ENCODE assay signal across 33 mouse cellular contexts in genomic region chr3:136773217-136773616, GRCm38 (mm10).
"Had no signal": no experiment of that assay in that cellular context is flagged by ENCODE, and none has a peak within 500 bp of the region (broad histone marks: within the 10 kb centered on the region; RNA-seq: fewer than 3 reads in every experiment).

No protein-coding gene starts in this region.

- DNase-seq: heart, postnatal 10 days; heart, postnatal 14 days; heart, postnatal 36 days; heart, postnatal 4 days; kidney, adult 11 months; kidney, adult 18-20 months; kidney, adult 2 months; kidney, adult 8-10 months; kidney, adult 9 months; kidney, postnatal 10 days; kidney, postnatal 14 days; kidney, postnatal 25 days; kidney, postnatal 36 days; kidney, postnatal 4 days; layer of hippocampus, adult 9-11 months; layer of hippocampus, postnatal 36 days had no signal

- H3K9ac ChIP-seq: heart, embryonic 12.5 days; heart, embryonic 13.5 days; heart, embryonic 15.5 days; hindbrain, embryonic 13.5 days; hindbrain, embryonic 14.5 days; hindbrain, embryonic 15.5 days; intestine, embryonic 15.5 days; kidney, embryonic 15.5 days had no signal

- H3K4me1 ChIP-seq: hindbrain, embryonic 10.5 days; intestine, embryonic 15.5 days had no signal

- ATAC-seq: hindbrain, embryonic 16.5 days; hindbrain, postnatal 0 days; inflammation-experienced regulatory T-cells, adult 6 months; intestine, embryonic 15.5 days had no signal

- H3K27me3 ChIP-seq: heart, embryonic 12.5 days; heart, embryonic 13.5 days; heart, embryonic 15.5 days; hindbrain, embryonic 13.5 days; hindbrain, embryonic 15.5 days; intestine, embryonic 15.5 days; kidney, embryonic 15.5 days had no signal

- H3K36me3 ChIP-seq: heart, embryonic 10.5 days; heart, embryonic 12.5 days; heart, embryonic 13.5 days; heart, embryonic 15.5 days; hindbrain, embryonic 10.5 days; hindbrain, embryonic 13.5 days; hindbrain, embryonic 15.5 days; intestine, embryonic 15.5 days; kidney, embryonic 15.5 days had no signal

- H3K4me3 ChIP-seq: heart, embryonic 10.5 days; heart, embryonic 12.5 days; heart, embryonic 13.5 days; heart, embryonic 15.5 days; hindbrain, embryonic 10.5 days; hindbrain, embryonic 13.5 days; hindbrain, embryonic 15.5 days; intestine, embryonic 15.5 days; kidney, embryonic 15.5 days; layer of hippocampus, adult 2 months; left cerebral cortex, adult 2 months had no signal

- H3K9me3 ChIP-seq: heart, embryonic 10.5 days; heart, embryonic 12.5 days; heart, embryonic 13.5 days; heart, embryonic 15.5 days; hindbrain, embryonic 10.5 days; hindbrain, embryonic 13.5 days; hindbrain, embryonic 15.5 days; intestine, embryonic 15.5 days; kidney, embryonic 15.5 days had no signal

- H3K27ac ChIP-seq: heart, embryonic 10.5 days; heart, embryonic 13.5 days; heart, embryonic 15.5 days; hindbrain, embryonic 10.5 days; hindbrain, embryonic 13.5 days; hindbrain, embryonic 14.5 days; hindbrain, embryonic 15.5 days; hindbrain, postnatal 0 days; intestine, embryonic 15.5 days; kidney, embryonic 15.5 days; kidney, postnatal 0 days; left cerebral cortex, adult 2 months had no signal

- H3K4me2 ChIP-seq: heart, embryonic 11.5 days; heart, embryonic 12.5 days; heart, embryonic 13.5 days; heart, embryonic 15.5 days; hindbrain, embryonic 13.5 days; hindbrain, embryonic 14.5 days; hindbrain, embryonic 15.5 days; intestine, embryonic 15.5 days; kidney, embryonic 15.5 days had no signal
